Mouse (Mus musculus) forebrain, postnatal 0 days (tissue): ENCODE results near the gene Atp5l. TPM values are rescaled to one million over a fixed set of nuclear protein-coding genes. Genes with fewer than 3 reads are reported as not detected.

Source experiments
- ATAC-seq: fragments of 200-750 bp; cut with Nextera tagmentation; 2 replicates; pipeline ENCODE4 v1.8.0; 2017; ENCODE audit warnings: mild to moderate bottlenecking, moderate library complexity
- DNase-seq: peaks from one replicate; pipeline ENCODE4 v3.0.0-alpha.2; 2015
- H3K27ac ChIP-seq: fragments of 300-500 bp; sonication (generic); 2 replicates; pipeline ENCODE4 v1.5.1; 2014; ENCODE audit warnings: low read depth, mild to moderate bottlenecking, antibody characterized with exemption, low read length, moderate library complexity, mixed read lengths
- H3K27me3 ChIP-seq: fragments of 300-500 bp; sonication (generic); 2 replicates; pipeline ENCODE4 v1.6.1; 2014; ENCODE audit warnings: mild to moderate bottlenecking, low read length, mixed read lengths; ENCODE audit not compliant: insufficient read depth
- H3K36me3 ChIP-seq: fragments of 300-500 bp; sonication (generic); 2 replicates; pipeline ENCODE4 v1.6.1; 2014; ENCODE audit warnings: mild to moderate bottlenecking, moderate library complexity; ENCODE audit not compliant: insufficient read depth
- H3K4me1 ChIP-seq: fragments of 300-500 bp; sonication (generic); 2 replicates; pipeline ENCODE4 v1.6.1; 2014; ENCODE audit warnings: antibody characterized with exemption; ENCODE audit not compliant: insufficient read depth
- H3K4me2 ChIP-seq: fragments of 300-500 bp; sonication (generic); 2 replicates; pipeline ENCODE4 v1.6.1; 2014; ENCODE audit warnings: low read depth, mild to moderate bottlenecking, moderate library complexity
- H3K4me3 ChIP-seq: fragments of 300-500 bp; sonication (generic); 2 replicates; pipeline ENCODE4 v1.5.1; 2014; ENCODE audit warnings: low read depth, low read length, mixed read lengths
- H3K9ac ChIP-seq: fragments of 300-500 bp; sonication (generic); 2 replicates; pipeline ENCODE4 v1.6.1; 2014; ENCODE audit warnings: mild to moderate bottlenecking
- H3K9me3 ChIP-seq: fragments of 300-500 bp; sonication (generic); 2 replicates; pipeline ENCODE4 v1.6.1; 2016; ENCODE audit warnings: low read length
- CTCF ChIP-seq: sonication (generic); IDR thresholded peaks from 2 replicates; pipeline ENCODE4 v1.5.1; 2016; ENCODE audit warnings: antibody characterized with exemption, control low read depth, low read depth
- WGBS: fragments of 180-500 bp; shearing (Covaris S2); extraction: QIAGEN DNeasy Blood & Tissue Kit; methylation state at CpG from one replicate; pipeline ENCODE4 v1.1.7; 2014; 5-methylcytosine and 5-hydroxymethylcytosine counted together
- polyA plus RNA-seq: library from polyadenylated mRNA; unstranded; fragments of >200 nt; fragmentation: Nextera tagmentation; extraction: Ambion mirVana; gene quantifications from 2 replicates; pipeline ENCODE4 v1.2.1, GENCODE M21; 2015
- total RNA-seq: library from RNA; depleted of rRNA; stranded (reverse); fragments of >200 nt; gene quantifications from 2 replicates; pipeline ENCODE4 v1.2.3, GENCODE M21; 2014

Gene Atp5l
- total and polyA plus RNA-seq, 2 experiments from 2014 or later, result 216 to 859 TPM

- Histone ChIP-seq H3K4me3 (peak overlapping the region; percentile 100), H3K36me3 (no peaks in the 10 kb centered on the region; the same call in 1 of the 2 replicates), H3K4me2 (peak overlapping the region; percentile 83), H3K9ac (peak overlapping the region; percentile 95), H3K9me3 (no peaks in the 10 kb centered on the region), H3K4me1 (peaks cover 16% of the 10 kb centered on the region), H3K27me3 (no peaks in the 10 kb centered on the region), H3K27ac (peak overlapping the region; percentile 99)
- no peak for DNase-seq
- ATAC-seq, result no peak
- TF ChIP-seq CTCF, result no peak
- 8% methylated on average over 9 of the region's 9 CpGs for WGBS
These were observed 41.6 kb downstream of the Atp5l start for GRCm38 (mm10) chr9:44878776-44879500.

- DNase-seq (no peak), ATAC-seq (no peak)
- H3K9ac ChIP-seq, result no peak overlapping the region
- no peak for TF ChIP-seq CTCF
- H3K27ac ChIP-seq, result no peak overlapping the region
- no peaks in the 10 kb centered on the region; the same call in 1 of the 2 replicates for H3K36me3 ChIP-seq
- WGBS, result 75% methylated on average over 7 of the region's 7 CpGs
- H3K4me2 ChIP-seq, result peak overlapping the region; percentile 83
- no peak overlapping the region for H3K4me3 ChIP-seq
- no peaks in the 10 kb centered on the region for H3K9me3 ChIP-seq
- no peaks in the 10 kb centered on the region for H3K27me3 ChIP-seq
- H3K4me1 ChIP-seq, result peaks cover 16% of the 10 kb centered on the region
These were observed 42.9 kb downstream of the Atp5l start for GRCm38 (mm10) chr9:44877686-44878085.

GRCm38 (mm10) chr9:44875476-44875875, 45.1 kb downstream of the Atp5l start:
- DNase-seq (no peak), ATAC-seq (no peak)
- WGBS, result 18% methylated on average over 7 of the region's 7 CpGs
- Histone ChIP-seq H3K36me3 (no peaks in the 10 kb centered on the region; the same call in 1 of the 2 replicates), H3K4me1 (peaks cover 16% of the 10 kb centered on the region), H3K4me2 (peak overlapping the region; percentile 26; the same call in 1 of the 2 replicates), H3K9me3 (no peaks in the 10 kb centered on the region), H3K27me3 (no peaks in the 10 kb centered on the region), H3K4me3 (no peak overlapping the region), H3K27ac (no peak overlapping the region), H3K9ac (no peak overlapping the region)
- no peak for TF ChIP-seq CTCF

GRCm38 (mm10) chr9:44874198-44874597, 46.3 kb downstream of the Atp5l start:
- Histone ChIP-seq H3K4me3 (no peak overlapping the region), H3K9me3 (no peaks in the 10 kb centered on the region), H3K27ac (no peak overlapping the region), H3K9ac (no peak overlapping the region), H3K27me3 (no peaks in the 10 kb centered on the region), H3K4me1 (peaks cover 16% of the 10 kb centered on the region), H3K36me3 (no peaks in the 10 kb centered on the region; the same call in 1 of the 2 replicates), H3K4me2 (no peak overlapping the region)
- no peak for TF ChIP-seq CTCF
- ATAC-seq (no peak), DNase-seq (no peak)

- 59% methylated on average over 5 of the region's 5 CpGs for WGBS
- ATAC-seq (no peak), DNase-seq (no peak)
- Histone ChIP-seq H3K36me3 (no peaks in the 10 kb centered on the region; the same call in 1 of the 2 replicates), H3K9me3 (no peaks in the 10 kb centered on the region), H3K27me3 (no peaks in the 10 kb centered on the region), H3K27ac (no peak overlapping the region), H3K9ac (no peak overlapping the region), H3K4me2 (no peak overlapping the region), H3K4me3 (no peak overlapping the region), H3K4me1 (peaks cover 16% of the 10 kb centered on the region)
- no peak for TF ChIP-seq CTCF
These were observed 46.9 kb downstream of the Atp5l start for GRCm38 (mm10) chr9:44873665-44874064.

GRCm38 (mm10) chr9:44868336-44869094, 52.0 kb downstream of the Atp5l start:
- Histone ChIP-seq H3K27me3 (no peaks in the 10 kb centered on the region), H3K4me1 (no peaks in the 10 kb centered on the region), H3K4me2 (no peak overlapping the region), H3K36me3 (peaks cover 10% of the 10 kb centered on the region), H3K27ac (no peak overlapping the region), H3K9ac (no peak overlapping the region), H3K9me3 (no peaks in the 10 kb centered on the region), H3K4me3 (no peak overlapping the region)
- ATAC-seq, result no peak
- WGBS, result 81% methylated on average over 13 of the region's 13 CpGs
- no peak for TF ChIP-seq CTCF
- DNase-seq, result no peak

- H3K4me3 ChIP-seq, result no peak overlapping the region
- WGBS, result 85% methylated on average over 3 of the region's 3 CpGs
- no peak for TF ChIP-seq CTCF
- no peaks in the 10 kb centered on the region for H3K27me3 ChIP-seq
- H3K4me2 ChIP-seq, result no peak overlapping the region
- no peak overlapping the region for H3K9ac ChIP-seq
- H3K27ac ChIP-seq, result no peak overlapping the region
- H3K4me1 ChIP-seq, result no peaks in the 10 kb centered on the region
- DNase-seq, result no peak
- H3K9me3 ChIP-seq, result no peaks in the 10 kb centered on the region
- no peak for ATAC-seq
- H3K36me3 ChIP-seq, result peaks cover 10% of the 10 kb centered on the region
These were observed 52.9 kb downstream of the Atp5l start for GRCm38 (mm10) chr9:44867664-44868063.
